Mouse (Mus musculus) ovary, adult 2 months (tissue): ENCODE data around the gene 1700012B07Rik. TPM values are rescaled to one million over a fixed set of nuclear protein-coding genes. Genes with fewer than 3 reads are reported as not detected.

Experiments
- polyA plus RNA-seq: library from polyadenylated mRNA; depleted of rRNA; stranded (reverse); fragments of >200 nt; gene quantifications from 2 replicates; pipeline ENCODE4 v1.2.3, GENCODE M21; 2012; rRNA removed

The 1700012B07Rik gene
- not detected in 2 replicates for polyA plus RNA-seq

DNA sequence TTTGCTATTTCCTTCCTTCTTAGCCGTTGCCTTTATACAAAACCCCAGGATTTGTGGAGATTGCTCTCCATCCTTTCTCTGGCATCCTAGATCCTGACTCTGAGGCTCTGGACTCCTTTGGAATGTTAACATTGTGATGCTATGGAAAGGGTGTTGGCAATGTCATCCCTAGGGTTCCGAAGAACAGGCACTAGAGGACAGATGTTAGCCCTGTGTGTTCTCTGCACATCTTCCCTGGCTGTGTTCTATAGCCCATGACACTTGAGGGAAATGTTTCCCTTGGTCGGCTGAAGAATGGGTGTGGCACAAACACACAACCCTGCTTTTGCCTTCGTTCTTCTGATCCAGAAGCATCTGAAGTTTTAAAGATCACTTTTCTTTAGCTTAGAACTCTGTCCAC is at the start of gene 1700012B07Rik:
Gene 1700012B07Rik, minus strand, starts transcription at position 101 of the 400 bp plus-strand sequence.

Other genes starting within 250 kb of the 1700012B07Rik start
- gene Wipi1, start 216.1 kb downstream of the 1700012B07Rik start, polyA plus RNA-seq, result 36.4 and 42.5 TPM in 2 replicates
- 127 and 164 TPM in 2 replicates for gene Prkar1a, start 178.6 kb downstream of the 1700012B07Rik start, polyA plus RNA-seq
- 16.0 and 20.3 TPM in 2 replicates for gene Fam20a, start 105.8 kb downstream of the 1700012B07Rik start, polyA plus RNA-seq
- 0.41 and 0.53 TPM in 2 replicates for gene Abca8b, start 167.8 kb upstream of the 1700012B07Rik start, polyA plus RNA-seq